ENCODE assay signal across 27 mouse cellular contexts in genomic region chr1:30922237-30922636, GRCm38 (mm10). TPM values are rescaled to one million over a fixed set of nuclear protein-coding genes. Genes with fewer than 3 reads are reported as not detected.
DNase-seq lines count a peak whose midpoint lies in the region; ATAC-seq and TF ChIP-seq lines count a peak whose summit lies in the region.
"Had no signal": no experiment of that assay in that cellular context is flagged by ENCODE, and none has a peak within 500 bp of the region (broad histone marks: within the 10 kb centered on the region; RNA-seq: fewer than 3 reads in every experiment).

No protein-coding gene starts in this region.

- H3K4me3 ChIP-seq in ES-E14 (ENCODE audit: insufficient read depth in 1 of 2, low read depth in 1 of 2, low read length in 2 of 2, poor library complexity in 1 of 2, severe bottlenecking in 1 of 2) = no peak overlapping the region
- H3K4me3 ChIP-seq in forebrain, embryonic 12.5 days (replicated peaks) = no peak overlapping the region
- H3K4me3 ChIP-seq: embryonic facial prominence, embryonic 13.5 days; embryonic facial prominence, embryonic 15.5 days; erythroblast, embryonic 14.5 days; forebrain, embryonic 10.5 days; forebrain, embryonic 13.5 days; forebrain, embryonic 15.5 days had no signal

- in situ Hi-C loops in ES-E14 (cut with MboI; ENCODE audit: low sequenced_read_pairs in 2 of 2, unreplicated experiment in 2 of 2) = no loop called here

- no peaks in the 10 kb centered on the region for H3K36me3 ChIP-seq in ES-E14 (ENCODE audit: control insufficient read depth, insufficient read depth, low read length, poor library complexity, severe bottlenecking)
- no peaks in the 10 kb centered on the region for H3K36me3 ChIP-seq in forebrain, embryonic 12.5 days (replicated peaks)
- H3K36me3 ChIP-seq: embryonic facial prominence, embryonic 13.5 days; embryonic facial prominence, embryonic 15.5 days; forebrain, embryonic 10.5 days; forebrain, embryonic 15.5 days had no signal

- no peaks in the 10 kb centered on the region for H3K9me3 ChIP-seq in ES-E14 (ENCODE audit: control insufficient read depth, insufficient read depth, low read depth, low read length)
- peaks cover 13% of the 10 kb centered on the region for H3K9me3 ChIP-seq in forebrain, embryonic 12.5 days

- no peaks in the 10 kb centered on the region for H3K27me3 ChIP-seq in forebrain, embryonic 12.5 days
- H3K27me3 ChIP-seq: embryonic facial prominence, embryonic 13.5 days; embryonic facial prominence, embryonic 15.5 days; forebrain, embryonic 13.5 days; forebrain, embryonic 15.5 days had no signal

- 89% methylated on average over 3 of the region's 3 CpGs for WGBS in forebrain, embryonic 12.5 days

- H3K4me2 ChIP-seq in forebrain, embryonic 12.5 days = no peak overlapping the region
- H3K4me2 ChIP-seq: embryonic facial prominence, embryonic 13.5 days; embryonic facial prominence, embryonic 15.5 days; forebrain, embryonic 13.5 days; forebrain, embryonic 15.5 days had no signal

- DNase-seq in ES-CJ7 (ENCODE audit: low read depth, low spot score) (peak; percentile 80), ES-E14 (ENCODE audit: low read depth, low spot score) (no peak), ZHBTc4 (ENCODE audit: low read depth, low spot score) (peak; percentile 52)
- no peak for DNase-seq in layer of hippocampus, postnatal 10 days (ENCODE audit: low spot score in 2 of 2)
- DNase-seq: adrenal gland, adult 2 months; adrenal gland, postnatal 10 days; adrenal gland, postnatal 25 days; cerebellum, adult 11 months; cerebellum, adult 18-20 months; cerebellum, adult 8-10 months; cerebellum, adult 9-11 months; cerebellum, postnatal 14 days; cerebellum, postnatal 36 days; embryo, embryonic 11 days; forebrain, postnatal 0 days had no signal

- H3K9ac ChIP-seq in ES-E14 (ENCODE audit: insufficient read depth, low read depth, low read length, poor library complexity, severe bottlenecking) = no peak overlapping the region
- H3K9ac ChIP-seq in forebrain, embryonic 12.5 days = no peak overlapping the region
- H3K9ac ChIP-seq: embryonic facial prominence, embryonic 13.5 days; embryonic facial prominence, embryonic 15.5 days; forebrain, embryonic 13.5 days; forebrain, embryonic 15.5 days; forebrain, postnatal 0 days had no signal

- no peak for ATAC-seq in forebrain, embryonic 12.5 days (ENCODE audit: low FRiP score)
- ATAC-seq: forebrain, embryonic 13.5 days; forebrain, embryonic 15.5 days; forebrain, postnatal 0 days had no signal

- H3K27ac ChIP-seq in ES-E14 (ENCODE audit: insufficient read depth, low read depth, low read length, poor library complexity, severe bottlenecking) = no peak overlapping the region
- no peak overlapping the region for H3K27ac ChIP-seq in forebrain, embryonic 12.5 days
- H3K27ac ChIP-seq: embryonic facial prominence, embryonic 13.5 days; embryonic facial prominence, embryonic 15.5 days; forebrain, embryonic 10.5 days; forebrain, embryonic 13.5 days; forebrain, embryonic 15.5 days had no signal

- no peaks in the 10 kb centered on the region for H3K4me1 ChIP-seq in ES-E14 (ENCODE audit: control insufficient read depth in 2 of 2, insufficient read depth in 2 of 2, low read length in 2 of 2, poor library complexity in 1 of 2)
- no peaks in the 10 kb centered on the region for H3K4me1 ChIP-seq in forebrain, embryonic 12.5 days
- H3K4me1 ChIP-seq: embryonic facial prominence, embryonic 13.5 days; embryonic facial prominence, embryonic 15.5 days; forebrain, embryonic 10.5 days; forebrain, embryonic 13.5 days; forebrain, embryonic 15.5 days had no signal

TF ChIP-seq in ES-E14, 5 proteins besides CTCF, POLR2A, EP300 and RAD21:
- TF ChIP-seq ZNF384 (IDR thresholded peaks at IDR 0.05; ENCODE audit: low read depth, low read length) (peak; percentile 83), CHD2 (IDR thresholded peaks at IDR 0.05; ENCODE audit: low read depth, low read length) (no peak)

RNA-seq across cellular contexts. Expression of gene Phf3, which starts 48.5 kb away (rescaled TPM):
- 85.0 and 92.0 TPM in 2 replicates for total RNA-seq in ES-E14 (2012; rRNA removed)
- total RNA-seq in layer of hippocampus, postnatal 10 days (2021) = 10 to 100 TPM; 80.1 to 82.2 TPM
- polyA plus RNA-seq in forebrain, embryonic 12.5 days (2016; fragmentation: Nextera tagmentation; extraction: Ambion mirVana) = 47.5 and 50.3 TPM in 2 replicates

RNA-seq across cellular contexts. Expression of gene AC153137.1, which starts 55.5 kb away (rescaled TPM):
- 4.0 and 5.2 TPM in 2 replicates for total RNA-seq in ES-E14 (2012; rRNA removed)
- total RNA-seq in layer of hippocampus, postnatal 10 days (2021) = not detected
- not detected in 2 replicates for polyA plus RNA-seq in forebrain, embryonic 12.5 days (2016; fragmentation: Nextera tagmentation; extraction: Ambion mirVana)
- total RNA-seq: adrenal gland, adult 2 months; adrenal gland, postnatal 10 days; adrenal gland, postnatal 25 days; adrenal gland, postnatal 4 days; common myeloid progenitor, adult 5-6 weeks; forebrain, postnatal 0 days; MEL had no signal
- polyA plus RNA-seq: adrenal gland, adult 2 months; brain, embryonic 14.5 days; embryonic facial prominence, embryonic 11.5 days; embryonic facial prominence, embryonic 13.5 days; embryonic facial prominence, embryonic 15.5 days; erythroblast, embryonic 14.5 days; forebrain, embryonic 10.5 days; forebrain, embryonic 13.5 days; forebrain, embryonic 15.5 days; forebrain, postnatal 0 days had no signal

Comparison
In these comparisons a context has a peak if more than half of its experiments do, and no peak if none do; other contexts are left out.
1. DNase-seq: peak in ES-CJ7 (single experiment) and ZHBTc4 (single experiment); none in ES-E14 (single experiment) and layer of hippocampus, postnatal 10 days (0 of 2).